Mouse (Mus musculus) thymus, postnatal 14 days (tissue): ENCODE results near the gene Pabpc4.
A peak's percentile ranks its signal among the peaks of the same experiment; 100 is the strongest.
"Not testable (repeated sequence)": the region's sequence is repeated elsewhere in the genome, so short reads cannot be mapped to it uniquely, and the experiment has no call there.

Source experiments
- DNase-seq: peaks from one replicate; pipeline ENCODE4 v3.0.0; 2021

Gene Pabpc4

GRCm38 (mm10) chr4:123248971-123249567 is 13.1 kb upstream of the Pabpc4 start:
- DNase-seq, result no peak

- no peak for DNase-seq
Measured at GRCm38 (mm10) chr4:123252214-123252613, 9.9 kb upstream of the Pabpc4 start.

- peak; percentile 33 for DNase-seq
Measured at GRCm38 (mm10) chr4:123254617-123255016, 7.5 kb upstream of the Pabpc4 start.

- DNase-seq, result no peak
Measured at GRCm38 (mm10) chr4:123260071-123260746, 1.9 kb upstream of the Pabpc4 start.

GRCm38 (mm10) chr4:123271063-123271462 is 8.9 kb downstream of the Pabpc4 start:
- no peak for DNase-seq

GRCm38 (mm10) chr4:123280117-123280516 is 18.0 kb downstream of the Pabpc4 start:
- no peak for DNase-seq

- peak; percentile 88 for DNase-seq
Measured at GRCm38 (mm10) chr4:123282500-123282899, 20.3 kb downstream of the Pabpc4 start.

GRCm38 (mm10) chr4:123282915-123283674 is 20.9 kb downstream of the Pabpc4 start:
- peak; percentile 31 for DNase-seq

- peak; percentile 18 for DNase-seq
Measured at GRCm38 (mm10) chr4:123283675-123284064, 21.5 kb downstream of the Pabpc4 start.

- DNase-seq, result no peak
Measured at GRCm38 (mm10) chr4:123284731-123285624, 22.8 kb downstream of the Pabpc4 start.

GRCm38 (mm10) chr4:123286790-123287189 is 24.6 kb downstream of the Pabpc4 start:
- no peak for DNase-seq

- DNase-seq, result no peak
Measured at GRCm38 (mm10) chr4:123289038-123289437, 26.9 kb downstream of the Pabpc4 start.

GRCm38 (mm10) chr4:123292390-123292789 is 30.2 kb downstream of the Pabpc4 start:
- DNase-seq, result no peak

GRCm38 (mm10) chr4:123292989-123293388 is 30.8 kb downstream of the Pabpc4 start:
- DNase-seq, result no peak

GRCm38 (mm10) chr4:123293661-123294443 is 31.7 kb downstream of the Pabpc4 start:
- no peak for DNase-seq

GRCm38 (mm10) chr4:123295026-123295425 is 32.9 kb downstream of the Pabpc4 start:
- not testable (repeated sequence) for DNase-seq

- DNase-seq, result no peak
Measured at GRCm38 (mm10) chr4:123295516-123296147, 33.5 kb downstream of the Pabpc4 start.

- DNase-seq, result no peak
Measured at GRCm38 (mm10) chr4:123296148-123296534, 34.0 kb downstream of the Pabpc4 start.

- no peak for DNase-seq
Measured at GRCm38 (mm10) chr4:123297195-123297960, 35.2 kb downstream of the Pabpc4 start.

GRCm38 (mm10) chr4:123298226-123298625 is 36.1 kb downstream of the Pabpc4 start:
- DNase-seq, result no peak
